Mouse (Mus musculus): Measurements from ENCODE around the gene Rab31.

The Rab31 gene

GRCm38 (mm10) chr17:65737175-65737574 lies 35.4 kb downstream of the Rab31 start:
- no peak for DNase-seq

GRCm38 (mm10) chr17:65735088-65735487 lies 37.5 kb downstream of the Rab31 start:
- no peak for DNase-seq

- DNase-seq, result no peak
Measured at GRCm38 (mm10) chr17:65732666-65733065, 39.9 kb downstream of the Rab31 start.

GRCm38 (mm10) chr17:65731710-65732109 lies 40.8 kb downstream of the Rab31 start:
- DNase-seq, result no peak

- DNase-seq, result no peak
Measured at GRCm38 (mm10) chr17:65729945-65730741, 42.4 kb downstream of the Rab31 start.

GRCm38 (mm10) chr17:65726755-65727154 lies 45.8 kb downstream of the Rab31 start:
- DNase-seq, result peak in 1 of 2 experiments; percentile 36

- peak in 1 of 2 experiments; percentile 36 for DNase-seq
Measured at GRCm38 (mm10) chr17:65726274-65726673, 46.3 kb downstream of the Rab31 start.

GRCm38 (mm10) chr17:65725814-65726213 lies 46.7 kb downstream of the Rab31 start:
- no peak for DNase-seq

GRCm38 (mm10) chr17:65725381-65725780 lies 47.2 kb downstream of the Rab31 start:
- DNase-seq, result no peak

GRCm38 (mm10) chr17:65724254-65724653 lies 48.3 kb downstream of the Rab31 start:
- peak; percentile 80 to 83 for DNase-seq

GRCm38 (mm10) chr17:65723633-65724032 lies 48.9 kb downstream of the Rab31 start:
- DNase-seq, result peak in 1 of 2 experiments; percentile 33

GRCm38 (mm10) chr17:65721330-65721729 lies 51.2 kb downstream of the Rab31 start:
- no peak for DNase-seq

GRCm38 (mm10) chr17:65719826-65720225 lies 52.7 kb downstream of the Rab31 start:
- no peak for DNase-seq

- no peak for DNase-seq
Measured at GRCm38 (mm10) chr17:65718578-65718977, 54.0 kb downstream of the Rab31 start.

- DNase-seq, result no peak
Measured at GRCm38 (mm10) chr17:65717658-65718199, 54.8 kb downstream of the Rab31 start.

GRCm38 (mm10) chr17:65714060-65714459 lies 58.5 kb downstream of the Rab31 start:
- no peak for DNase-seq

GRCm38 (mm10) chr17:65712861-65713535 lies 59.6 kb downstream of the Rab31 start:
- DNase-seq, result no peak

GRCm38 (mm10) chr17:65711779-65712178 lies 60.8 kb downstream of the Rab31 start:
- no peak for DNase-seq

GRCm38 (mm10) chr17:65710576-65710975 lies 62.0 kb downstream of the Rab31 start:
- DNase-seq, result no peak

- DNase-seq, result peak; percentile 70 to 81
Measured at GRCm38 (mm10) chr17:65706220-65706619, 66.3 kb downstream of the Rab31 start.

- no peak for DNase-seq
Measured at GRCm38 (mm10) chr17:65703527-65704391, 68.8 kb downstream of the Rab31 start.

- DNase-seq, result peak; percentile 71 to 75
Measured at GRCm38 (mm10) chr17:65701797-65702566, 70.6 kb downstream of the Rab31 start.

Data from lung, adult 18-20 months (tissue).